Mouse (Mus musculus) limb, embryonic 11.5 days (tissue): Measurements from ENCODE around the gene Ruvbl1. TPM values are rescaled to one million over a fixed set of nuclear protein-coding genes. Genes with fewer than 3 reads are reported as not detected.

Experiments
- ATAC-seq: fragments of 200-750 bp; cut with Nextera tagmentation; 2 replicates; pipeline ENCODE4 v1.8.0; 2017; ENCODE audit warnings: low read depth; ENCODE audit not compliant: insufficient number of reproducible peaks, low FRiP score, low TSS enrichment
- DNase-seq: peaks from one replicate; pipeline ENCODE4 v3.0.0-alpha.2; 2015; ENCODE audit warnings: low spot score
- H3K27ac ChIP-seq: fragments of 300-500 bp; sonication (generic); replicated peaks from 2 replicates; pipeline ENCODE4 v1.5.1; 2014; ENCODE audit warnings: low read depth, mild to moderate bottlenecking, low read length
- H3K27me3 ChIP-seq: fragments of 300-500 bp; sonication (generic); 2 replicates; pipeline ENCODE4 v1.6.1; 2014; ENCODE audit warnings: mild to moderate bottlenecking, low read length, mixed read lengths; ENCODE audit not compliant: control insufficient read depth, insufficient read depth
- H3K36me3 ChIP-seq: fragments of 300-500 bp; sonication (generic); 2 replicates; pipeline ENCODE4 v1.6.1; 2014; ENCODE audit warnings: mild to moderate bottlenecking, low read length, moderate library complexity, mixed read lengths; ENCODE audit not compliant: control insufficient read depth, insufficient read depth
- H3K4me1 ChIP-seq: fragments of 300-500 bp; sonication (generic); 2 replicates; pipeline ENCODE4 v1.6.1; 2014; ENCODE audit warnings: low read length, mixed read lengths; ENCODE audit not compliant: control insufficient read depth, insufficient read depth
- H3K4me2 ChIP-seq: fragments of 300-500 bp; sonication (generic); 2 replicates; pipeline ENCODE4 v1.6.1; 2014; ENCODE audit warnings: low read depth, mild to moderate bottlenecking, moderate library complexity; ENCODE audit not compliant: severe bottlenecking
- H3K4me3 ChIP-seq: fragments of 300-500 bp; sonication (generic); 2 replicates; pipeline ENCODE4 v1.5.1; 2014; ENCODE audit warnings: low read depth, low read length
- H3K9ac ChIP-seq: fragments of 300-500 bp; sonication (generic); 2 replicates; pipeline ENCODE4 v1.6.1; 2014; ENCODE audit warnings: mild to moderate bottlenecking, low read length
- H3K9me3 ChIP-seq: fragments of 300-500 bp; sonication (generic); 2 replicates; pipeline ENCODE4 v1.6.1; 2016; ENCODE audit warnings: low read length; ENCODE audit not compliant: control insufficient read depth
- WGBS: fragments of 180-500 bp; shearing (Covaris S2); extraction: QIAGEN DNeasy Blood & Tissue Kit; methylation state at CpG from one replicate; pipeline ENCODE4 v1.1.7; 2014; 5-methylcytosine and 5-hydroxymethylcytosine counted together
- polyA plus RNA-seq: library from polyadenylated mRNA; unstranded; fragments of >200 nt; fragmentation: Nextera tagmentation; extraction: Ambion mirVana; gene quantifications from 2 replicates; pipeline ENCODE4 v1.2.1, GENCODE M21; 2014

Gene Ruvbl1
- polyA plus RNA-seq, 1 experiment from 2014 or later = 211 TPM

- Histone ChIP-seq H3K4me1 (no peaks in the 10 kb centered on the region), H3K27ac (no peak overlapping the region), H3K9ac (peak overlapping the region; percentile 66), H3K9me3 (no peaks in the 10 kb centered on the region), H3K4me3 (peak overlapping the region; percentile 75), H3K36me3 (no peaks in the 10 kb centered on the region), H3K27me3 (no peaks in the 10 kb centered on the region), H3K4me2 (peak overlapping the region; percentile 64)
- no peak for ATAC-seq
- WGBS = 18% methylated on average over 5 of the region's 5 CpGs
- no peak for DNase-seq
These were observed 19.5 kb upstream of the Ruvbl1 start for GRCm38 (mm10) chr6:88445661-88446060.

DNA sequence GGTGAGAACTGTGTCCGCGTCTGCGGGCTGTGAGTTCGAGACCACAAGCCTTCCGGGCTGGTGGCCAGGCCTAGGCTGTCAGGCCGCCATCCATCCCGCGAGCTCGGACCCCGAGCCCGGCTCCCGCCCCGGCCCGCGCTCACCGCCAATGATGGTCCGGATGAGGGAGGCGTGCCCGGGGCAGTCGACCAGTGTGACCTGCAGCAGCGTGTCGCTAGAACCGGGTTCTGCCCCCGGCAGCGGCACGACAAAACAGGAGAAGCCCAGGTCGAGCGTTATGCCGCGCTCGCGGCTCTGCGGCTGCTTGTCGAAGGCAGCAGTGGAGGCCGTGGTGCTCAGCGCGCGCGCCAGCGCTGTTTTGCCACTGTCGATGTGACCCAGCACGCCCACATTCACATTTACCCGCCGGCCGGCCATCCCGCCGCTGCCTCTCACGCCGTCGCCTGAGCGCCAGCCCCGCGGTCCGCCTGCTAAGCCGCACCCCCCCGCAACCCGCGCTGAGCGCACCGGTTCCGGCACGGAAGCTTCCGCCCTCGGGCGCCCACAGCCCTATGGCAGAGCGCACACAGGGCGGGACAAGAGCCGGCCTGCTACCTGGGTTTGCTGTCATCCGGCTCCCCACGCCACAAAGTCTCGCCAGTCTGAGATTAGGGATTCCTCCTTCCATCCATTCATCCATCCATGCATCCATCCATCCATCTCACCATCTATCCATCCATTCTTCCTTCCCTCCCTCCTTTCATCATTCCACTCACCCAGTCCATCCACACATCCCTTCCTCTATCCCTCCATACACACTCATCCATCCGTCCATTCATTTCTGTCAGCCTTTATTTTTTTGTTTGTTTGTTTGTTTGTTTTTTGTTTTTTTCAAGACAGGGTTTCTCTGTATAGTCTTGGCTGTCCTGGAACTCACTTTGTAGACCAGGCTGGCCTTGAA is 18.9 kb upstream of the Ruvbl1 start, which contains the start of gene Eefsec:
Eefsec (minus strand) TSS at position 477 of the 940 bp plus-strand sequence.
- WGBS = under 1% methylated on average over 72 of the region's 72 CpGs
- peak; percentile 87 for DNase-seq
- no peaks in the 10 kb centered on the region for H3K27me3 ChIP-seq
- peak within 1 kb of the TSS; percentile 60; the same call in 1 of the 2 replicates for H3K27ac ChIP-seq
- ATAC-seq = peak; percentile 75
- peak within 1 kb of the TSS; percentile 66 for H3K9ac ChIP-seq
- no peaks in the 10 kb centered on the region for H3K9me3 ChIP-seq
- no peaks in the 10 kb centered on the region for H3K4me1 ChIP-seq
- H3K4me3 ChIP-seq = peak within 1 kb of the TSS; percentile 75
- peak within 1 kb of the TSS; percentile 64 for H3K4me2 ChIP-seq
- no peaks in the 10 kb centered on the region for H3K36me3 ChIP-seq

- Histone ChIP-seq H3K27ac (no peak overlapping the region), H3K4me3 (no peak overlapping the region), H3K9ac (no peak overlapping the region), H3K9me3 (no peaks in the 10 kb centered on the region), H3K36me3 (no peaks in the 10 kb centered on the region), H3K4me2 (no peak overlapping the region), H3K27me3 (no peaks in the 10 kb centered on the region), H3K4me1 (no peaks in the 10 kb centered on the region)
- 50% methylated on average over 4 of the region's 4 CpGs for WGBS
- ATAC-seq (no peak), DNase-seq (no peak)
These were observed 17.8 kb upstream of the Ruvbl1 start for GRCm38 (mm10) chr6:88447454-88447853.

DNA sequence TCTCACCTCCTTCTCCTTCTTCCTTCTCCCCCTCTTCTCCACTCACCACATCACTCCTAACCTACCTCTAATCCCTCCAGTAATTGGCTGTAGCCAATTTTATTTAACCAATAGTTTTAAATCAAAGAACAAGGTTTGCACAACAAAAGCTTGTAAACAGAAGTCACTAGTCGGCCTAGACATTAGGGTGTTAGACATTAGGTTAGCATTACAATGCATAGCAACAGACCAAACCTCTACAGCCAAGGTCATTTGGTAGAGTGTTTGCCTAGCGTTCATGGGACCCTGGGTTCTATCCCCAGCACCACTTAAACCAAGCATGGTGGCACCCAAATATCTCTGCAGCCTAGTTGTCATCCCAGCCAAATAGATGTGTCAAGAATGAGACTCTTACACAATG is 10.7 kb upstream of the Ruvbl1 start:
- Histone ChIP-seq H3K27me3 (no peaks in the 10 kb centered on the region), H3K36me3 (no peaks in the 10 kb centered on the region), H3K4me2 (no peak overlapping the region), H3K4me1 (no peaks in the 10 kb centered on the region), H3K9me3 (no peaks in the 10 kb centered on the region), H3K4me3 (no peak overlapping the region), H3K9ac (no peak overlapping the region), H3K27ac (no peak overlapping the region)
- 74% methylated on average over 2 of the region's 2 CpGs for WGBS
- ATAC-seq (no peak), DNase-seq (no peak)

- no peak overlapping the region for H3K9ac ChIP-seq
- ATAC-seq (no peak), DNase-seq (no peak)
- H3K4me2 ChIP-seq = no peak overlapping the region
- 75% methylated on average over 6 of the region's 6 CpGs for WGBS
- H3K9me3 ChIP-seq = no peaks in the 10 kb centered on the region
- no peaks in the 10 kb centered on the region for H3K27me3 ChIP-seq
- H3K36me3 ChIP-seq = peaks cover 25% of the 10 kb centered on the region
- peaks cover 7% of the 10 kb centered on the region for H3K4me1 ChIP-seq
- no peak overlapping the region for H3K27ac ChIP-seq
- no peak overlapping the region for H3K4me3 ChIP-seq
These were observed 4.7 kb downstream of the Ruvbl1 start for GRCm38 (mm10) chr6:88469878-88470277.

DNA sequence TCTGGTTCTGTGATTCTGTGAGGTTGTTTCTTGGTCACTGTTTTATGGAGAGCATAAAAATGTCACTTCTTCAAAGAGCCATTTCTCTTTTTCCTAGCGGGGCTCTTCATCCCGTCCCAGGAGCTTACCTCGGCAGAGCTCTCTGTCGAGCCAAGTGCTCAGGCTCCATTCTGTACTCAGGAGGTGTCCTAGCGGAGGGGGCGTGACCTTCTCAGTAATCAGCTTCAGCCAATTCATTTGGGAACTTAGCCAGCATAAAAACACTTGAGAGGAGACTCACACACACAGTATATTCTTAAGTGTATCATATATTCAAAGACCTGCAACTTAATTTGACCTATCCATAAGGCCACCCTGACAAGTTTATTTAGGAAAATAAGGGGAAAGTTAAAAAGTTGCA is 15.2 kb downstream of the Ruvbl1 start:
- no peak for DNase-seq
- no peak for ATAC-seq

DNA sequence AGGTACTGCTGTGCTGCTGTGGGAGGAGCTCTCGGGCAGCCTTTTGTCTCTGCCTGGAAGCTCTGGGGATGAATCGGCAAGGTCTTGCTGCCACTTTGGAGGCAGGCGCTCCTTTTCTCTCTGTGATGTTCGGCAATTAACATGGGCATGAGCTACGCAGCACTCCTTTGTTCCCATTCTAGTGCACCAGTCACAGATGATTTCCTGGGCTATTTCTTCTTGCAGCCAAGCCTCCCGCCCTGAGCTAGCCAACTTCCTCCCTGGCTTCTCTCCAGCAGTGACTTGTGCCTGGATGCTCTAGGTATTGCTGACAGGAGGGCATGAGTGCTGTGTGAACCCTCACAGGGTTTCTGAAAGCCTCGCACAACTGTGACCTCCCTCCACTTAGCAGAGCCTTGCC is 17.9 kb downstream of the Ruvbl1 start:
- H3K9ac ChIP-seq = no peak overlapping the region
- DNase-seq (no peak), ATAC-seq (no peak)
- no peaks in the 10 kb centered on the region for H3K4me1 ChIP-seq
- no peaks in the 10 kb centered on the region for H3K9me3 ChIP-seq
- no peaks in the 10 kb centered on the region for H3K27me3 ChIP-seq
- H3K4me2 ChIP-seq = no peak overlapping the region
- no peak overlapping the region for H3K27ac ChIP-seq
- WGBS = 83% methylated on average over 7 of the region's 7 CpGs
- peaks cover 23% of the 10 kb centered on the region for H3K36me3 ChIP-seq
- H3K4me3 ChIP-seq = no peak overlapping the region

More for the DNA sequence above, 15.2 kb downstream of the Ruvbl1 start:
- Histone ChIP-seq H3K4me3 (no peak overlapping the region), H3K4me2 (no peak overlapping the region), H3K9ac (no peak overlapping the region), H3K4me1 (no peaks in the 10 kb centered on the region), H3K36me3 (peaks cover 22% of the 10 kb centered on the region), H3K27me3 (no peaks in the 10 kb centered on the region), H3K27ac (no peak overlapping the region), H3K9me3 (no peaks in the 10 kb centered on the region)
- WGBS = 46% methylated on average over 6 of the region's 6 CpGs

DNA sequence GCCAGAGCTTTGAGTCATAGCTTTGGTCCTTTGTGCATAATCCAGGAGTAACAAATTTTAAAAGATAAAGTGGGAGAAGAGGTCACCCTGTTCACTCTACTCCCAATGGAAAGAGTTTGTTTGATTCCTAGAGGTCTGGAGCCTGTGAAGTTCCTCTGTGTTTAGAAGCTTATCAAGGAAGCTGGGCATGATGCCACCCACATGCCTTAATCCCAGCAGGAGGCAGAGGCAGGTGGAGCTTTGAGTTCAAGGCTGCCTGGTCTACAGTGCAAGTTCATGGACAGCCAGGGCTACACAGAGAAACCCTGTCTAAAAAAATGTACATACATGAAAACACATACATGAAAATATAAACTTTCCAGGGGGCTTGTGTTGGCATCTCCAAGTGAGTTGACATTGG is 18.7 kb downstream of the Ruvbl1 start:
- no peaks in the 10 kb centered on the region for H3K4me1 ChIP-seq
- H3K27ac ChIP-seq = no peak overlapping the region
- no peaks in the 10 kb centered on the region for H3K27me3 ChIP-seq
- DNase-seq (no peak), ATAC-seq (no peak)
- H3K4me2 ChIP-seq = no peak overlapping the region
- H3K36me3 ChIP-seq = peaks cover 23% of the 10 kb centered on the region
- no peak overlapping the region for H3K4me3 ChIP-seq
- no peak overlapping the region for H3K9ac ChIP-seq
- H3K9me3 ChIP-seq = no peaks in the 10 kb centered on the region
